Mouse (Mus musculus): ENCODE measurements around the gene Pip4k2a. TPM values are rescaled to one million over a fixed set of nuclear protein-coding genes. Genes with fewer than 3 reads are reported as not detected.

Pip4k2a gene
- polyA plus RNA-seq, 1 experiment from 2014 or later = 10.9 TPM

GRCm38 (mm10) chr2:18822711-18823110 is 175.2 kb downstream of the Pip4k2a start:
- Histone ChIP-seq H3K4me2 (ENCODE audit: low read depth) (no peak overlapping the region), H3K9ac (ENCODE audit: low read length) (no peak overlapping the region), H3K27ac (ENCODE audit: low read depth, low read length) (no peak overlapping the region), H3K36me3 (ENCODE audit: control insufficient read depth, insufficient read depth, low read length) (no peaks in the 10 kb centered on the region), H3K9me3 (ENCODE audit: control insufficient read depth, low read length) (no peaks in the 10 kb centered on the region), H3K4me1 (ENCODE audit: control insufficient read depth, insufficient read depth, low read length) (peaks cover 12% of the 10 kb centered on the region; the same call in 1 of the 2 replicates), H3K27me3 (ENCODE audit: control insufficient read depth, insufficient read depth, low read length) (no peaks in the 10 kb centered on the region), H3K4me3 (ENCODE audit: low read depth, low read length) (no peak overlapping the region)
- 55% methylated on average over 9 of the region's 9 CpGs for WGBS
- no peak for ATAC-seq (ENCODE audit: insufficient read depth, low FRiP score, low TSS enrichment)
- no peak for DNase-seq (ENCODE audit: low spot score)

GRCm38 (mm10) chr2:18821451-18822379 is 176.2 kb downstream of the Pip4k2a start:
- no peak overlapping the region for H3K27ac ChIP-seq (ENCODE audit: low read depth, low read length)
- no peaks in the 10 kb centered on the region for H3K9me3 ChIP-seq (ENCODE audit: control insufficient read depth, low read length)
- H3K27me3 ChIP-seq (ENCODE audit: control insufficient read depth, insufficient read depth, low read length) = no peaks in the 10 kb centered on the region
- H3K4me1 ChIP-seq (ENCODE audit: control insufficient read depth, insufficient read depth, low read length) = peaks cover 12% of the 10 kb centered on the region; the same call in 1 of the 2 replicates
- ATAC-seq (ENCODE audit: insufficient read depth, low FRiP score, low TSS enrichment) (no peak), DNase-seq (ENCODE audit: low spot score) (peak; percentile 25)
- H3K4me2 ChIP-seq (ENCODE audit: low read depth) = no peak overlapping the region
- WGBS = 40% methylated on average over 18 of the region's 18 CpGs
- no peak overlapping the region for H3K9ac ChIP-seq (ENCODE audit: low read length)
- no peaks in the 10 kb centered on the region for H3K36me3 ChIP-seq (ENCODE audit: control insufficient read depth, insufficient read depth, low read length)
- no peak overlapping the region for H3K4me3 ChIP-seq (ENCODE audit: low read depth, low read length)

GRCm38 (mm10) chr2:18819520-18819919 is 178.4 kb downstream of the Pip4k2a start:
- 77% methylated on average over 7 of the region's 7 CpGs for WGBS
- no peak for ATAC-seq (ENCODE audit: insufficient read depth, low FRiP score, low TSS enrichment)
- DNase-seq (ENCODE audit: low spot score) = no peak
- no peak overlapping the region for H3K4me2 ChIP-seq (ENCODE audit: low read depth)
- H3K4me1 ChIP-seq (ENCODE audit: control insufficient read depth, insufficient read depth, low read length) = peaks cover 12% of the 10 kb centered on the region; the same call in 1 of the 2 replicates
- H3K36me3 ChIP-seq (ENCODE audit: control insufficient read depth, insufficient read depth, low read length) = no peaks in the 10 kb centered on the region
- H3K9ac ChIP-seq (ENCODE audit: low read length) = no peak overlapping the region
- no peak overlapping the region for H3K27ac ChIP-seq (ENCODE audit: low read depth, low read length)
- H3K9me3 ChIP-seq (ENCODE audit: control insufficient read depth, low read length) = no peaks in the 10 kb centered on the region
- H3K4me3 ChIP-seq (ENCODE audit: low read depth, low read length) = no peak overlapping the region
- H3K27me3 ChIP-seq (ENCODE audit: control insufficient read depth, insufficient read depth, low read length) = no peaks in the 10 kb centered on the region

GRCm38 (mm10) chr2:18816036-18816435 is 181.9 kb downstream of the Pip4k2a start:
- ATAC-seq (ENCODE audit: insufficient read depth, low FRiP score, low TSS enrichment) = no peak
- no peaks in the 10 kb centered on the region for H3K4me1 ChIP-seq (ENCODE audit: control insufficient read depth, insufficient read depth, low read length)
- no peak for DNase-seq (ENCODE audit: low spot score)
- no peak overlapping the region for H3K9ac ChIP-seq (ENCODE audit: low read length)
- no peak overlapping the region for H3K27ac ChIP-seq (ENCODE audit: low read depth, low read length)
- H3K4me3 ChIP-seq (ENCODE audit: low read depth, low read length) = no peak overlapping the region
- H3K9me3 ChIP-seq (ENCODE audit: control insufficient read depth, low read length) = no peaks in the 10 kb centered on the region
- H3K4me2 ChIP-seq (ENCODE audit: low read depth) = no peak overlapping the region
- H3K36me3 ChIP-seq (ENCODE audit: control insufficient read depth, insufficient read depth, low read length) = no peaks in the 10 kb centered on the region
- WGBS = 92% methylated on average over 2 of the region's 2 CpGs
- no peaks in the 10 kb centered on the region for H3K27me3 ChIP-seq (ENCODE audit: control insufficient read depth, insufficient read depth, low read length)

GRCm38 (mm10) chr2:18815336-18815965 is 182.5 kb downstream of the Pip4k2a start:
- WGBS = 84% methylated on average over 6 of the region's 6 CpGs
- DNase-seq (ENCODE audit: low spot score) = no peak
- H3K4me2 ChIP-seq (ENCODE audit: low read depth) = no peak overlapping the region

GRCm38 (mm10) chr2:18814447-18814804 is 183.5 kb downstream of the Pip4k2a start:
- no peak overlapping the region for H3K4me2 ChIP-seq (ENCODE audit: low read depth)
- no peak for ATAC-seq (ENCODE audit: insufficient read depth, low FRiP score, low TSS enrichment)
- H3K27me3 ChIP-seq (ENCODE audit: control insufficient read depth, insufficient read depth, low read length) = no peaks in the 10 kb centered on the region

More at GRCm38 (mm10) chr2:18815336-18815965, 182.5 kb downstream of the Pip4k2a start:
- ATAC-seq (ENCODE audit: insufficient read depth, low FRiP score, low TSS enrichment) = no peak
- H3K9ac ChIP-seq (ENCODE audit: low read length) = no peak overlapping the region
- H3K27ac ChIP-seq (ENCODE audit: low read depth, low read length) = no peak overlapping the region
- H3K36me3 ChIP-seq (ENCODE audit: control insufficient read depth, insufficient read depth, low read length) = no peaks in the 10 kb centered on the region
- no peaks in the 10 kb centered on the region for H3K4me1 ChIP-seq (ENCODE audit: control insufficient read depth, insufficient read depth, low read length)
- no peaks in the 10 kb centered on the region for H3K9me3 ChIP-seq (ENCODE audit: control insufficient read depth, low read length)
- H3K4me3 ChIP-seq (ENCODE audit: low read depth, low read length) = no peak overlapping the region
- no peaks in the 10 kb centered on the region for H3K27me3 ChIP-seq (ENCODE audit: control insufficient read depth, insufficient read depth, low read length)

GRCm38 (mm10) chr2:18813683-18814446 is 184.1 kb downstream of the Pip4k2a start:
- Histone ChIP-seq H3K9ac (ENCODE audit: low read length) (no peak overlapping the region), H3K4me3 (ENCODE audit: low read depth, low read length) (no peak overlapping the region), H3K4me1 (ENCODE audit: control insufficient read depth, insufficient read depth, low read length) (no peaks in the 10 kb centered on the region), H3K27ac (ENCODE audit: low read depth, low read length) (no peak overlapping the region), H3K27me3 (ENCODE audit: control insufficient read depth, insufficient read depth, low read length) (no peaks in the 10 kb centered on the region), H3K9me3 (ENCODE audit: control insufficient read depth, low read length) (no peaks in the 10 kb centered on the region), H3K4me2 (ENCODE audit: low read depth) (no peak overlapping the region), H3K36me3 (ENCODE audit: control insufficient read depth, insufficient read depth, low read length) (no peaks in the 10 kb centered on the region)
- no peak for ATAC-seq (ENCODE audit: insufficient read depth, low FRiP score, low TSS enrichment)
- 61% methylated on average over 11 of the region's 11 CpGs for whole genome bisulfite sequencing
- no peak for DNase-seq (ENCODE audit: low spot score)

More at GRCm38 (mm10) chr2:18814447-18814804, 183.5 kb downstream of the Pip4k2a start:
- Histone ChIP-seq H3K4me3 (ENCODE audit: low read depth, low read length) (no peak overlapping the region), H3K36me3 (ENCODE audit: control insufficient read depth, insufficient read depth, low read length) (no peaks in the 10 kb centered on the region), H3K27ac (ENCODE audit: low read depth, low read length) (no peak overlapping the region), H3K9me3 (ENCODE audit: control insufficient read depth, low read length) (no peaks in the 10 kb centered on the region), H3K4me1 (ENCODE audit: control insufficient read depth, insufficient read depth, low read length) (no peaks in the 10 kb centered on the region), H3K9ac (ENCODE audit: low read length) (no peak overlapping the region)
- 49% methylated on average over 5 of the region's 5 CpGs for WGBS
- no peak for DNase-seq (ENCODE audit: low spot score)

- ATAC-seq (ENCODE audit: insufficient read depth, low FRiP score, low TSS enrichment) (no peak), DNase-seq (ENCODE audit: low spot score) (no peak)
- Histone ChIP-seq H3K27me3 (ENCODE audit: control insufficient read depth, insufficient read depth, low read length) (peaks cover under 1% of the 10 kb centered on the region; the same call in 1 of the 2 replicates), H3K27ac (ENCODE audit: low read depth, low read length) (no peak overlapping the region), H3K4me1 (ENCODE audit: control insufficient read depth, insufficient read depth, low read length) (no peaks in the 10 kb centered on the region), H3K4me2 (ENCODE audit: low read depth) (no peak overlapping the region), H3K36me3 (ENCODE audit: control insufficient read depth, insufficient read depth, low read length) (no peaks in the 10 kb centered on the region), H3K9ac (ENCODE audit: low read length) (no peak overlapping the region), H3K4me3 (ENCODE audit: low read depth, low read length) (no peak overlapping the region), H3K9me3 (ENCODE audit: control insufficient read depth, low read length) (no peaks in the 10 kb centered on the region)
- 85% methylated on average over 2 of the region's 2 CpGs for WGBS
Observed at GRCm38 (mm10) chr2:18807961-18808360, 190.0 kb downstream of the Pip4k2a start.

All from neural tube, embryonic 11.5 days (tissue).